Mouse (Mus musculus) cerebellum, postnatal 36 days (tissue): ENCODE results near the gene Lyl1.

Experiments
- DNase-seq, 2 experiments: peaks; one replicate each; pipeline ENCODE4 v3.0.0; 2021 to 2022; ENCODE audit warnings: mixed read lengths in 2 of 2

The Lyl1 gene

GRCm38 (mm10) chr8:84703466-84704249, 2.4 kb downstream of the Lyl1 start:
- peak; percentile 12 to 14 for DNase-seq

GRCm38 (mm10) chr8:84704356-84704755, 3.1 kb downstream of the Lyl1 start:
- DNase-seq, result peak; percentile 57 to 68

GRCm38 (mm10) chr8:84704867-84705831, 3.9 kb downstream of the Lyl1 start:
- DNase-seq, result peak; percentile 37 to 38

GRCm38 (mm10) chr8:84705960-84706359, 4.7 kb downstream of the Lyl1 start:
- DNase-seq, result no peak

GRCm38 (mm10) chr8:84706610-84707266, 5.5 kb downstream of the Lyl1 start:
- peak in 1 of 2 experiments; percentile 22 for DNase-seq

- peak in 1 of 2 experiments; percentile 17 for DNase-seq
Measured at GRCm38 (mm10) chr8:84707267-84707883, 6.1 kb downstream of the Lyl1 start.

- peak in 1 of 2 experiments; percentile 6 for DNase-seq
Measured at GRCm38 (mm10) chr8:84708071-84708541, 6.8 kb downstream of the Lyl1 start.

- DNase-seq, result peak; percentile 88 to 90
Measured at GRCm38 (mm10) chr8:84708774-84709475, 7.7 kb downstream of the Lyl1 start.

GRCm38 (mm10) chr8:84709931-84710330, 8.7 kb downstream of the Lyl1 start:
- DNase-seq, result no peak

- DNase-seq, result no peak
Measured at GRCm38 (mm10) chr8:84711312-84711711, 10.1 kb downstream of the Lyl1 start.

- DNase-seq, result no peak
Measured at GRCm38 (mm10) chr8:84711933-84712758, 10.9 kb downstream of the Lyl1 start.

GRCm38 (mm10) chr8:84712759-84713120, 11.5 kb downstream of the Lyl1 start:
- no peak for DNase-seq

GRCm38 (mm10) chr8:84713381-84713780, 12.1 kb downstream of the Lyl1 start:
- DNase-seq, result no peak

- DNase-seq, result no peak
Measured at GRCm38 (mm10) chr8:84714161-84714560, 12.9 kb downstream of the Lyl1 start.

- no peak for DNase-seq
Measured at GRCm38 (mm10) chr8:84715893-84716468, 14.7 kb downstream of the Lyl1 start.

- DNase-seq, result no peak
Measured at GRCm38 (mm10) chr8:84716790-84717189, 15.5 kb downstream of the Lyl1 start.

- no peak for DNase-seq
Measured at GRCm38 (mm10) chr8:84718476-84718875, 17.2 kb downstream of the Lyl1 start.

GRCm38 (mm10) chr8:84718959-84719690, 17.9 kb downstream of the Lyl1 start:
- DNase-seq, result peak; percentile 50 to 54

GRCm38 (mm10) chr8:84722530-84722849, 21.2 kb downstream of the Lyl1 start:
- DNase-seq, result no peak
